In genomic region chr12:110541001-110541400, GRCm38 (mm10) we compare ENCODE assay signal across 12 mouse cellular contexts.
"Had no signal": no experiment of that assay in that cellular context is flagged by ENCODE, and none has a peak within 500 bp of the region (broad histone marks: within the 10 kb centered on the region; RNA-seq: fewer than 3 reads in every experiment).

No protein-coding gene starts in this region.

- H3K27me3 ChIP-seq: liver, embryonic 15.5 days; megakaryocyte, embryonic 14.5 days; midbrain, embryonic 12.5 days; stomach, embryonic 15.5 days had no signal

- H3K4me2 ChIP-seq: liver, embryonic 11.5 days; liver, embryonic 15.5 days; lung, embryonic 14.5 days; midbrain, embryonic 12.5 days; stomach, embryonic 15.5 days had no signal

- H3K4me3 ChIP-seq: left cerebral cortex, adult 2 months; limb, embryonic 10.5 days; liver, embryonic 15.5 days; megakaryocyte, embryonic 14.5 days; midbrain, embryonic 12.5 days; stomach, embryonic 15.5 days had no signal

- H3K9me3 ChIP-seq: limb, embryonic 10.5 days; liver, embryonic 15.5 days; megakaryocyte, embryonic 14.5 days; midbrain, embryonic 12.5 days; stomach, embryonic 15.5 days had no signal

- H3K27ac ChIP-seq: left cerebral cortex, adult 2 months; limb, embryonic 10.5 days; liver, embryonic 15.5 days; macrophage; midbrain, embryonic 12.5 days; stomach, embryonic 15.5 days had no signal

- H3K9ac ChIP-seq: liver, embryonic 15.5 days; lung, embryonic 14.5 days; midbrain, embryonic 12.5 days; stomach, embryonic 15.5 days had no signal

- DNase-seq: lung, embryonic 14.5 days; lung, postnatal 10 days; right cerebral cortex, postnatal 14 days; thymus, postnatal 4 days had no signal

- H3K4me1 ChIP-seq: midbrain, embryonic 12.5 days; stomach, embryonic 15.5 days had no signal
